Mouse (Mus musculus) ES-E14 (cell line): ENCODE results near the gene Gm6685. TPM values are rescaled to one million over a fixed set of nuclear protein-coding genes. Genes with fewer than 3 reads are reported as not detected.

ENCODE experiments used
- DNase-seq: peaks from one replicate; pipeline ENCODE4 v3.0.0-alpha.2; 2013; ENCODE audit warnings: low read depth, low spot score
- H3K27ac ChIP-seq: 2 replicates; pipeline ENCODE4 v1.5.1; 2012; ENCODE audit warnings: low read depth, mild to moderate bottlenecking, low read length, moderate library complexity, mixed read lengths; ENCODE audit not compliant: poor library complexity, insufficient read depth, severe bottlenecking
- H3K36me3 ChIP-seq: 2 replicates; pipeline ENCODE4 v1.6.1; 2012; ENCODE audit warnings: mild to moderate bottlenecking, low read length, moderate library complexity, mixed read lengths; ENCODE audit not compliant: control insufficient read depth, poor library complexity, insufficient read depth, severe bottlenecking
- H3K4me1 ChIP-seq, 2 experiments: fragments of 150-350 bp in 1 of 2; sonication (generic) in 1 of 2; 2 replicates each; pipeline ENCODE4 v1.6.1; 2012; ENCODE audit warnings: low read length in 2 of 2, mild to moderate bottlenecking in 1 of 2, mixed read lengths in 1 of 2; ENCODE audit not compliant: control insufficient read depth in 2 of 2, insufficient read depth in 2 of 2, poor library complexity in 1 of 2
- H3K4me3 ChIP-seq, 2 experiments: fragments of 150-350 bp in 1 of 2; sonication (generic) in 1 of 2; 2 replicates each; pipeline ENCODE4 v1.5.1; 2012; ENCODE audit warnings: low read length in 2 of 2, low read depth in 1 of 2, mild to moderate bottlenecking in 1 of 2, mixed read lengths in 1 of 2; ENCODE audit not compliant: insufficient read depth in 1 of 2, poor library complexity in 1 of 2, severe bottlenecking in 1 of 2
- H3K9ac ChIP-seq: 2 replicates; pipeline ENCODE4 v1.6.1; 2012; ENCODE audit warnings: low read depth, mild to moderate bottlenecking, low read length, mixed read lengths; ENCODE audit not compliant: poor library complexity, insufficient read depth, severe bottlenecking
- H3K9me3 ChIP-seq: fragments of 150-350 bp; sonication (generic); 2 replicates; pipeline ENCODE4 v1.6.1; 2012; ENCODE audit warnings: low read depth, mild to moderate bottlenecking, low read length; ENCODE audit not compliant: control insufficient read depth, insufficient read depth
- CHD2 ChIP-seq: IDR thresholded peaks from 2 replicates; pipeline ENCODE4 v1.6.1; 2014; ENCODE audit warnings: mild to moderate bottlenecking, low read depth, low read length, inconsistent platforms
- HCFC1 ChIP-seq: IDR thresholded peaks from 2 replicates; pipeline ENCODE4 v1.6.1; 2012; ENCODE audit warnings: low read length, inconsistent platforms, borderline replicate concordance; ENCODE audit not compliant: insufficient read depth
- MAFK ChIP-seq: IDR thresholded peaks from 2 replicates; pipeline ENCODE4 v1.6.1; 2014; ENCODE audit warnings: mild to moderate bottlenecking, low read depth, low read length, inconsistent platforms; ENCODE audit not compliant: insufficient read depth
- ZC3H11A ChIP-seq: IDR thresholded peaks from 2 replicates; pipeline ENCODE4 v1.6.1; 2012; ENCODE audit warnings: low read depth, mild to moderate bottlenecking, inconsistent platforms, low read length, borderline replicate concordance
- ZNF384 ChIP-seq: IDR thresholded peaks from 2 replicates; pipeline ENCODE4 v1.6.1; 2012; ENCODE audit warnings: low read depth, low read length, inconsistent platforms
- in situ Hi-C, 2 experiments: fragments of 600-800 bp; cut with MboI; formaldehyde crosslinking; loops; one replicate each; pipeline ENCODE4 v1.15.1; 2025; ENCODE audit warnings: low sequenced_read_pairs in 2 of 2, inconsistent platforms in 1 of 2; ENCODE audit not compliant: unreplicated experiment in 2 of 2
- total RNA-seq: library from RNA; depleted of rRNA; stranded (reverse); fragments of 300-350 nt; gene quantifications from 2 replicates; pipeline ENCODE4 v1.2.3, GENCODE M21; 2012

Gm6685 gene
- total RNA-seq, 1 experiment: 6.4 TPM

DNA sequence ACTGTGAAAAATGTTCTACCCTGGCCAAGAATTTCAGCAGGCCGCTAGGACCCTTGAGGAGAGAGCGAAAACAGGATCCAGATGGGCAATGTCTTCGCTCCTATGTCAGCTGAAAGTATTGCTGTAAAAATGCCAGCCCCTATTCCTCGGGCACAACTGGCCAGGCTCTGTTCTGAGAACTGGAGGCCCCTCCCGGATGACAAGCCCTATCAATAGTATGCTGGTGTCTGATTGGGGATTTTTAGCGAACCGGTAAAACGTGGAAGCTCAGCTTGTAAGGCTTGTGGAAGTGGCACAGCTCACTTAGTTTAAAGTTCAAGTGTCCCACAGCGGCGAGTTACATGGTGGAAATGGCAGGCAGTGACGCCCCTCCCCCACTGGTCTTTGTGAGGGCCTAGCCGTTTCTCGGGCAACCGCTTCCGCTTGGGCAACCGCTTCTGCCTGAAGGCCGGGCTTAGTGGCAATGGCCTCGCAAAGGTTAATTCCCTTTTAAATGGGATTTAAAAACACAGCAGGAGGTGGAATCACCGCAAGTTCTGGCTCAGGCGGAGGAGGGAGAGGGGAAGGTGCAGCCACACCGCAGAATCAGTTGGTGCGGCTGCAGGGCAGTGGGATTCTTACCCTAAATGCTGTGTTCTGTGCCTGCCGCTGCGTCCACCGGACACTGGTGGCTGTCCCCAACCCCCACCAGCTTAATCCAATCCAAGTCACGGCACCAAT is 25.7 kb upstream of the Gm6685 start:
- H3K27ac ChIP-seq: no peak overlapping the region
- peak; percentile 65 for DNase-seq
- H3K9me3 ChIP-seq: no peaks in the 10 kb centered on the region
- H3K36me3 ChIP-seq: no peaks in the 10 kb centered on the region
- in situ Hi-C loops: no loop called here
- H3K9ac ChIP-seq: 0 out of 2 replicates have a peak overlapping the region, but pooled peaks have one; percentile 5
- TF ChIP-seq ZNF384 (no peak), CHD2 (0 out of 2 replicates have a peak, but pooled peaks have one; percentile 55), HCFC1 (0 out of 2 replicates have a peak, but pooled peaks have one; percentile 29), MAFK (no peak)
- peak overlapping the region; percentile 3 to 9; a peak in 2 of 4 replicates for H3K4me3 ChIP-seq
- H3K4me1 ChIP-seq: peaks cover 0 to 6% of the 10 kb centered on the region in 2 experiments; a peak in 1 of 4 replicates

DNA sequence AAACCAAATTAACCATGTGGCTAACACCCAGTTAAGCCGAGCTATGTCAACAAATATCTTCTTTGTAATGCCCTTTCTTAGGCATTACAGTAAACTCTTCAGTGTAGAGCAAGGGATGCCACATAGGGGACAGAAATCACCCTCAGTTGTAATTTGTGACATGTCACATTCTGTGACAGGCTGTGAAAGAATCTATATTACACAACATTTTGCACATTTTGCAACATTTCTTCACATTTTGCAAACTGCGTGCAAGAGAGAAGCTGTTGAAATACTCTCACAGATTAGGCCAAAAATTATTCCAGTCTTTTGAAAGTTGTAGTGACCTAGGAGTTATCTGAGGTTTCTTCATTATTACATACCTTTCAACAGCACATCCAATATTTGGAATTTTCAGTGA is 3.8 kb upstream of the Gm6685 start:
- in situ Hi-C loops: no loop called here
- H3K36me3 ChIP-seq: no peaks in the 10 kb centered on the region
- TF ChIP-seq ZC3H11A (no peak), MAFK (no peak), ZNF384 (no peak), CHD2 (no peak), HCFC1 (no peak)
- H3K4me3 ChIP-seq: no peak overlapping the region
- no peaks in the 10 kb centered on the region for H3K4me1 ChIP-seq
- H3K27ac ChIP-seq: no peak overlapping the region
- no peaks in the 10 kb centered on the region for H3K9me3 ChIP-seq
- no peak for DNase-seq
- H3K9ac ChIP-seq: no peak overlapping the region

DNA sequence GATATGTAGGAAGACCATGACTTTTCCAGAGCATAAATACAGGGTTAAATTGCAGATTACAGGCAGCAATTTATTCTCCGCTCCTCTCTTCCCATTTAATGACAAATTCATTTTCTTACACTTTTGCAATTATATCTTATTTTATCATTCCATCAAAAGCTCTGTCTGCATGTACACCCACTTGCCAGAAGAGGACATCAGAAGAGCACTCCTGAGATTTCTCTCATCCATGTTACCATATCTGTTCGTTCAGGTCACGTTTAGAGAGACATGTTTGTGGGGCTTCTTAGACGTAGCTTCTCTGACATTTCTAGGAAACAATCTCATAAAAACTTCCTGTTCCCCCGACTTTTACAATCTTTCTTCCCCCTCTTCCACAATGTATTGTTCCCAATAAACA is 2.2 kb upstream of the Gm6685 start:
- H3K4me1 ChIP-seq: no peaks in the 10 kb centered on the region
- H3K9ac ChIP-seq: no peak overlapping the region
- no peak for TF ChIP-seq ZC3H11A
- no peak for TF ChIP-seq HCFC1
- TF ChIP-seq ZNF384: no peak
- no peak for TF ChIP-seq CHD2
- no peak for TF ChIP-seq MAFK
- H3K9me3 ChIP-seq: no peaks in the 10 kb centered on the region
- H3K27ac ChIP-seq: no peak overlapping the region
- in situ Hi-C loops: no loop called here
- no peaks in the 10 kb centered on the region for H3K36me3 ChIP-seq
- H3K4me3 ChIP-seq: no peak overlapping the region
- DNase-seq: no peak

DNA sequence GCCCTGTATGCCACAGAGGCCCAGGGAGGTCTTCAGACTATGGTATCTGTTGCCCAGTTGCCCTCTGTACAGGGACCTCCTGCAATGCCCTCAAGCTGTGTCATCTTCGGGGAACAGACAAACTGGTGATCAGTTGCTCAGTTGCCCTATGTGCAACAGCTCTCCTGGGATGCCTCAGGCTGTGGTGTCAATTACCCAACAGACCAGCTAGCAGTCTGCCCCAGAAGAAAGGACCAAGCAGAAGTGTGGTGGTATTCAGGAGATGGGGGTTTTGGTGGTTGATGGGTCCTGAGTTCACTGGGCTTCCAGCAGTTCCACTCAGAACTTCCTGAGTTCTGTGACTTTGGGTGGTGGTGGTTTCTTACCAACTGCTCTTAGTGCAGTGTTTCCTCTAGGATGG is 11.8 kb downstream of the Gm6685 start:
- no peak overlapping the region for H3K4me3 ChIP-seq
- in situ Hi-C loops: no loop called here
- DNase-seq: no peak
- H3K9me3 ChIP-seq: no peaks in the 10 kb centered on the region
- no peaks in the 10 kb centered on the region for H3K36me3 ChIP-seq
- H3K9ac ChIP-seq: no peak overlapping the region
- TF ChIP-seq CHD2 (no peak), ZNF384 (no peak), MAFK (no peak), HCFC1 (no peak), ZC3H11A (no peak)
- H3K27ac ChIP-seq: no peak overlapping the region
- no peaks in the 10 kb centered on the region for H3K4me1 ChIP-seq

DNA sequence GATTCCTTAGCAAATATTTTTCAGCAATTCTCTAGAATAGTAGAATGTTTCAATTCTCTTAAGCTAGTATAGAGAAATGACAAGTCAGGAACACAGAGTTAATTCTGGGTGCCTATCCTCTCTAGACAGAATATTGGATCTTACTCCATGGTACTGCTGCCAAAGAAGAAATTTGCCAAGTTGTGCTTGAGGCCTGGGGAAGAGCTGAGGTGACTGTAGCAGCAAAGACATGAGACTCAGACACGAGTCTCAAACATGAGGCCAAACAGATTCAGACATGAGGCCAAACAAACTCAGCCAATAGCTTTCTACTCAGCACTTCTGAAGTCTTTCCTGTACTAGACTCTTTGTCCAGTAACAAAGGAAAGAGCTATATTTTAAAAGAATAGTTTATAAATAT is 26.3 kb downstream of the Gm6685 start:
- no peak for DNase-seq
- H3K27ac ChIP-seq: no peak overlapping the region
- in situ Hi-C loops: no loop called here
- peaks cover 2% of the 10 kb centered on the region; the same call in 1 of the 2 replicates for H3K9me3 ChIP-seq
- no peak overlapping the region for H3K9ac ChIP-seq
- TF ChIP-seq HCFC1: no peak
- TF ChIP-seq ZC3H11A: no peak
- no peak for TF ChIP-seq CHD2
- TF ChIP-seq MAFK: no peak
- no peak overlapping the region for H3K4me3 ChIP-seq
- no peaks in the 10 kb centered on the region for H3K4me1 ChIP-seq
- no peaks in the 10 kb centered on the region for H3K36me3 ChIP-seq
